Mouse (Mus musculus): ENCODE measurements around the gene Cdh23. TPM values are rescaled to one million over a fixed set of nuclear protein-coding genes. Genes with fewer than 3 reads are reported as not detected.

Gene Cdh23
- polyA plus RNA-seq, 1 experiment from 2014 or later: 0.62 TPM

GRCm38 (mm10) chr10:60334583-60334982 is 361.7 kb downstream of the Cdh23 start:
- no peak overlapping the region for H3K9ac ChIP-seq
- no peaks in the 10 kb centered on the region for H3K4me1 ChIP-seq
- H3K27me3 ChIP-seq: no peaks in the 10 kb centered on the region
- H3K27ac ChIP-seq: no peak overlapping the region
- 68% methylated on average over 7 of the region's 7 CpGs for WGBS
- H3K36me3 ChIP-seq: no peaks in the 10 kb centered on the region
- no peak for ATAC-seq (replicated peaks; ENCODE audit: low FRiP score)
- no peaks in the 10 kb centered on the region for H3K9me3 ChIP-seq (replicated peaks)
- no peak overlapping the region for H3K4me3 ChIP-seq (replicated peaks)
- H3K4me2 ChIP-seq: no peak overlapping the region

- H3K9ac ChIP-seq: no peak overlapping the region
- H3K36me3 ChIP-seq: no peaks in the 10 kb centered on the region
- WGBS: 76% methylated on average over 11 of the region's 11 CpGs
- H3K27me3 ChIP-seq: no peaks in the 10 kb centered on the region
- no peak for ATAC-seq (replicated peaks; ENCODE audit: low FRiP score)
- no peak overlapping the region for H3K4me2 ChIP-seq
- no peaks in the 10 kb centered on the region for H3K4me1 ChIP-seq
- no peaks in the 10 kb centered on the region for H3K9me3 ChIP-seq (replicated peaks)
- H3K4me3 ChIP-seq (replicated peaks): no peak overlapping the region
- H3K27ac ChIP-seq: no peak overlapping the region
These were observed 367.2 kb downstream of the Cdh23 start for GRCm38 (mm10) chr10:60328963-60329650.

GRCm38 (mm10) chr10:60316166-60316565 is 380.1 kb downstream of the Cdh23 start:
- H3K27ac ChIP-seq: no peak overlapping the region
- no peaks in the 10 kb centered on the region for H3K27me3 ChIP-seq
- 89% methylated on average over 4 of the region's 4 CpGs for WGBS
- no peak overlapping the region for H3K4me2 ChIP-seq
- ATAC-seq (replicated peaks; ENCODE audit: low FRiP score): no peak
- H3K36me3 ChIP-seq: no peaks in the 10 kb centered on the region
- H3K4me3 ChIP-seq (replicated peaks): no peak overlapping the region
- H3K4me1 ChIP-seq: no peaks in the 10 kb centered on the region
- H3K9me3 ChIP-seq (replicated peaks): no peaks in the 10 kb centered on the region
- no peak overlapping the region for H3K9ac ChIP-seq

- Histone ChIP-seq H3K4me1 (no peaks in the 10 kb centered on the region), H3K27me3 (no peaks in the 10 kb centered on the region), H3K9me3 (replicated peaks) (no peaks in the 10 kb centered on the region), H3K4me2 (no peak overlapping the region), H3K36me3 (no peaks in the 10 kb centered on the region), H3K4me3 (replicated peaks) (no peak overlapping the region), H3K27ac (no peak overlapping the region), H3K9ac (no peak overlapping the region)
- WGBS: 90% methylated on average over 5 of the region's 5 CpGs
- no peak for ATAC-seq (replicated peaks; ENCODE audit: low FRiP score)
These were observed 382.7 kb downstream of the Cdh23 start for GRCm38 (mm10) chr10:60313606-60314005.

- no peak for ATAC-seq (replicated peaks; ENCODE audit: low FRiP score)
- H3K4me2 ChIP-seq: no peak overlapping the region
- 84% methylated on average over 13 of the region's 13 CpGs for WGBS
These were observed 385.7 kb downstream of the Cdh23 start for GRCm38 (mm10) chr10:60310629-60311028.

GRCm38 (mm10) chr10:60304854-60305628 is 391.2 kb downstream of the Cdh23 start:
- Histone ChIP-seq H3K4me2 (no peak overlapping the region), H3K9me3 (replicated peaks) (no peaks in the 10 kb centered on the region), H3K9ac (no peak overlapping the region), H3K36me3 (peaks cover 37% of the 10 kb centered on the region), H3K4me1 (peaks cover 3% of the 10 kb centered on the region; the same call in 1 of the 2 replicates), H3K27ac (no peak overlapping the region), H3K27me3 (no peaks in the 10 kb centered on the region), H3K4me3 (replicated peaks) (no peak overlapping the region)
- WGBS: 61% methylated on average over 15 of the region's 15 CpGs
- ATAC-seq (replicated peaks; ENCODE audit: low FRiP score): peak; percentile 68

More at GRCm38 (mm10) chr10:60310629-60311028, 385.7 kb downstream of the Cdh23 start:
- Histone ChIP-seq H3K4me1 (no peaks in the 10 kb centered on the region), H3K4me3 (replicated peaks) (no peak overlapping the region), H3K9me3 (replicated peaks) (no peaks in the 10 kb centered on the region), H3K36me3 (no peaks in the 10 kb centered on the region), H3K27ac (no peak overlapping the region), H3K27me3 (no peaks in the 10 kb centered on the region), H3K9ac (no peak overlapping the region)

GRCm38 (mm10) chr10:60303419-60303818 is 392.9 kb downstream of the Cdh23 start:
- no peak for ATAC-seq (replicated peaks; ENCODE audit: low FRiP score)
- H3K27ac ChIP-seq: no peak overlapping the region
- no peak overlapping the region for H3K4me3 ChIP-seq (replicated peaks)
- peaks cover 3% of the 10 kb centered on the region; the same call in 1 of the 2 replicates for H3K4me1 ChIP-seq
- WGBS: 84% methylated on average over 17 of the region's 17 CpGs
- H3K9ac ChIP-seq: no peak overlapping the region
- H3K27me3 ChIP-seq: no peaks in the 10 kb centered on the region
- H3K4me2 ChIP-seq: no peak overlapping the region
- H3K9me3 ChIP-seq (replicated peaks): no peaks in the 10 kb centered on the region
- H3K36me3 ChIP-seq: peaks cover 53% of the 10 kb centered on the region

GRCm38 (mm10) chr10:60299636-60300035 is 396.7 kb downstream of the Cdh23 start:
- Histone ChIP-seq H3K4me1 (no peaks in the 10 kb centered on the region; the same call in 1 of the 2 replicates), H3K4me3 (replicated peaks) (no peak overlapping the region), H3K9me3 (replicated peaks) (no peaks in the 10 kb centered on the region), H3K27me3 (no peaks in the 10 kb centered on the region), H3K27ac (no peak overlapping the region), H3K36me3 (peaks cover 85% of the 10 kb centered on the region), H3K9ac (no peak overlapping the region), H3K4me2 (no peak overlapping the region)
- ATAC-seq (replicated peaks; ENCODE audit: low FRiP score): no peak
- 97% methylated on average over 12 of the region's 12 CpGs for WGBS

- H3K4me1 ChIP-seq: peaks cover 5% of the 10 kb centered on the region
- H3K36me3 ChIP-seq: peaks cover 83% of the 10 kb centered on the region
- ATAC-seq (replicated peaks; ENCODE audit: low FRiP score): no peak
- no peak overlapping the region for H3K27ac ChIP-seq
- H3K9me3 ChIP-seq (replicated peaks): no peaks in the 10 kb centered on the region
- 74% methylated on average over 9 of the region's 9 CpGs for WGBS
- H3K4me3 ChIP-seq (replicated peaks): no peak overlapping the region
- no peaks in the 10 kb centered on the region for H3K27me3 ChIP-seq
- no peak overlapping the region for H3K9ac ChIP-seq
- H3K4me2 ChIP-seq: no peak overlapping the region
These were observed 400.3 kb downstream of the Cdh23 start for GRCm38 (mm10) chr10:60296027-60296426.

- Histone ChIP-seq H3K27ac (no peak overlapping the region), H3K9me3 (replicated peaks) (no peaks in the 10 kb centered on the region), H3K27me3 (no peaks in the 10 kb centered on the region), H3K36me3 (peaks cover 77% of the 10 kb centered on the region), H3K9ac (no peak overlapping the region), H3K4me2 (no peak overlapping the region), H3K4me3 (replicated peaks) (no peak overlapping the region), H3K4me1 (peaks cover 11% of the 10 kb centered on the region)
- ATAC-seq (replicated peaks; ENCODE audit: low FRiP score): no peak
- 89% methylated on average over 3 of the region's 3 CpGs for WGBS
These were observed 400.9 kb downstream of the Cdh23 start for GRCm38 (mm10) chr10:60295356-60295755.

- H3K4me1 ChIP-seq: peaks cover 18% of the 10 kb centered on the region
- ATAC-seq (replicated peaks; ENCODE audit: low FRiP score): no peak
- H3K9me3 ChIP-seq (replicated peaks): no peaks in the 10 kb centered on the region
- no peak overlapping the region for H3K9ac ChIP-seq
- H3K27me3 ChIP-seq: no peaks in the 10 kb centered on the region
- 83% methylated on average over 7 of the region's 7 CpGs for WGBS
- no peak overlapping the region for H3K4me2 ChIP-seq
- peaks cover 69% of the 10 kb centered on the region for H3K36me3 ChIP-seq
- H3K27ac ChIP-seq: no peak overlapping the region
- no peak overlapping the region for H3K4me3 ChIP-seq (replicated peaks)
These were observed 401.7 kb downstream of the Cdh23 start for GRCm38 (mm10) chr10:60294621-60295020.

- Histone ChIP-seq H3K9me3 (replicated peaks) (no peaks in the 10 kb centered on the region), H3K4me3 (replicated peaks) (no peak overlapping the region), H3K4me1 (peaks cover 32% of the 10 kb centered on the region), H3K27ac (no peak overlapping the region), H3K36me3 (peaks cover 48% of the 10 kb centered on the region), H3K27me3 (no peaks in the 10 kb centered on the region), H3K9ac (no peak overlapping the region), H3K4me2 (no peak overlapping the region)
- WGBS: 92% methylated on average over 8 of the region's 8 CpGs
- ATAC-seq (replicated peaks; ENCODE audit: low FRiP score): no peak
These were observed 404.1 kb downstream of the Cdh23 start for GRCm38 (mm10) chr10:60292209-60292608.
